Mouse (Mus musculus) intestine, embryonic 14.5 days (tissue): ENCODE data around the gene Acsl5. TPM values are rescaled to one million over a fixed set of nuclear protein-coding genes. Genes with fewer than 3 reads are reported as not detected.

Experiments
- ATAC-seq: fragments of 200-750 bp; cut with Nextera tagmentation; replicated peaks from 2 replicates; pipeline ENCODE4 v1.8.0; 2017; ENCODE audit warnings: low read depth, moderate number of reproducible peaks, moderate TSS enrichment, moderate library complexity; ENCODE audit not compliant: low FRiP score, low TSS enrichment
- DNase-seq: peaks from one replicate; pipeline ENCODE4 v3.0.0-alpha.2; 2018; ENCODE audit warnings: low spot score
- H3K27ac ChIP-seq: fragments of 300-500 bp; sonication (generic); 2 replicates; pipeline ENCODE4 v1.5.1; 2014; ENCODE audit warnings: low read depth, mild to moderate bottlenecking, control low read depth
- H3K27me3 ChIP-seq: fragments of 300-500 bp; sonication (generic); replicated peaks from 2 replicates; pipeline ENCODE4 v1.6.1; 2014; ENCODE audit warnings: low read length, control low read depth; ENCODE audit not compliant: control insufficient read depth, insufficient read depth
- H3K36me3 ChIP-seq: fragments of 300-500 bp; sonication (generic); 2 replicates; pipeline ENCODE4 v1.6.1; 2014; ENCODE audit warnings: low read length, control low read depth; ENCODE audit not compliant: control insufficient read depth, insufficient read depth
- H3K4me1 ChIP-seq: fragments of 300-500 bp; sonication (generic); replicated peaks from 2 replicates; pipeline ENCODE4 v1.6.1; 2014; ENCODE audit warnings: low read length, control low read depth, mixed read lengths; ENCODE audit not compliant: control insufficient read depth, insufficient read depth
- H3K4me2 ChIP-seq: fragments of 300-500 bp; sonication (generic); 2 replicates; pipeline ENCODE4 v1.6.1; 2014; ENCODE audit warnings: low read length
- H3K4me3 ChIP-seq: fragments of 300-500 bp; sonication (generic); 2 replicates; pipeline ENCODE4 v1.5.1; 2014; ENCODE audit warnings: low read depth, low read length, control low read depth, mixed read lengths
- H3K9ac ChIP-seq: fragments of 300-500 bp; sonication (generic); 2 replicates; pipeline ENCODE4 v1.6.1; 2014; ENCODE audit warnings: mild to moderate bottlenecking, low read length
- H3K9me3 ChIP-seq: fragments of 300-500 bp; sonication (generic); 2 replicates; pipeline ENCODE4 v1.6.1; 2016; ENCODE audit warnings: low read length, control low read depth; ENCODE audit not compliant: control insufficient read depth
- WGBS: fragments of 180-500 bp; shearing (Covaris S2); extraction: QIAGEN DNeasy Blood & Tissue Kit; methylation state at CpG from one replicate; pipeline ENCODE4 v1.1.7; 2014; 5-methylcytosine and 5-hydroxymethylcytosine counted together
- polyA plus RNA-seq: library from polyadenylated mRNA; unstranded; fragments of >200 nt; fragmentation: Nextera tagmentation; extraction: Ambion mirVana; gene quantifications from 2 replicates; pipeline ENCODE4 v1.2.1, GENCODE M21; 2014

The Acsl5 gene
- polyA plus RNA-seq, 1 experiment from 2014 or later, result 86.5 TPM

DNA sequence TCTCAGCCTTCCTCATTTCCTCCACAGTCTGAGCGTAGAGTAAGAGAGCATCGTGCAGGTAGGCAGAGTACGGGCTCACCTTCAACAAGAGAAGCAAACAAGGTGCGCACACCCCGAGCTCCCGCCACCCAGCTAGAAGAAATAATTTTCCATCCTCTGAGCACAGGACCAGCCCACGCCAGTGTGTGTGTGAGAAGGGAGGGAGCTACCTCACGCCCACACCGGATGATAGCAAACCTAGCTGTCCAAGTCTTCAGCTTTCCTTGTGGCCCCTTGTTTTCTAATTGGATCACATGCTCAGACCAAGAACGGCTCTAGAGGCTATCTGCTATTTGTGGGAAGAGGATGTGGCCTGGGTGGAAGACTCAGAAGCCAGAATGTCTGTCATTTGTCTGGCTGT lies 20.7 kb upstream of the Acsl5 start:
- H3K9ac ChIP-seq, result no peak overlapping the region
- ATAC-seq, result no peak
- H3K9me3 ChIP-seq, result no peaks in the 10 kb centered on the region
- H3K4me1 ChIP-seq, result no peaks in the 10 kb centered on the region
- H3K4me2 ChIP-seq, result no peak overlapping the region
- H3K27me3 ChIP-seq, result no peaks in the 10 kb centered on the region
- no peaks in the 10 kb centered on the region for H3K36me3 ChIP-seq
- no peak for DNase-seq
- WGBS, result 74% methylated on average over 10 of the region's 10 CpGs
- H3K4me3 ChIP-seq, result no peak overlapping the region
- no peak overlapping the region for H3K27ac ChIP-seq

DNA sequence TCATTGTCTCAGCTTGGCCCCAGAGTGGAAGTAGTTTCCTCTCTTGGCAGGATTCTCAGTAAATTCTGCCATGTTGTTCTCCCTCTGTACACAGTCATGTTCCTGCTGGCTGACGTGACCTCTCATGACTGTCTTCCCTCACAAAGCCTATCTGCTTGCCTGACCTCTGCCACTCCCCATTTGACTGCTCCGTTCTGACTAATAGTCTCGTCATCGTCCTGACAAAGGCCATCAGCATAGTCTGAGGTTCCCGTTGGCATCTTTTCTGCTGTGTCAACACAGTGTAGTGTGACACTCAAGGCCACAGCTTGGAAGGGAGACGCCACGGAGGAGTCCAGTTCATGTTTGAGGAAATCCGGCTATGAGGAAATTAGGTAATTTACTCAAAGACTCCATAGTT lies 19.6 kb upstream of the Acsl5 start:
- no peak for DNase-seq
- H3K9me3 ChIP-seq, result no peaks in the 10 kb centered on the region
- H3K27ac ChIP-seq, result no peak overlapping the region
- H3K4me1 ChIP-seq, result no peaks in the 10 kb centered on the region
- no peaks in the 10 kb centered on the region for H3K27me3 ChIP-seq
- H3K36me3 ChIP-seq, result no peaks in the 10 kb centered on the region
- H3K9ac ChIP-seq, result no peak overlapping the region
- no peak overlapping the region for H3K4me2 ChIP-seq
- ATAC-seq, result peak; percentile 62; the same call in 1 of the 2 replicates
- 61% methylated on average over 8 of the region's 8 CpGs for WGBS
- H3K4me3 ChIP-seq, result no peak overlapping the region

DNA sequence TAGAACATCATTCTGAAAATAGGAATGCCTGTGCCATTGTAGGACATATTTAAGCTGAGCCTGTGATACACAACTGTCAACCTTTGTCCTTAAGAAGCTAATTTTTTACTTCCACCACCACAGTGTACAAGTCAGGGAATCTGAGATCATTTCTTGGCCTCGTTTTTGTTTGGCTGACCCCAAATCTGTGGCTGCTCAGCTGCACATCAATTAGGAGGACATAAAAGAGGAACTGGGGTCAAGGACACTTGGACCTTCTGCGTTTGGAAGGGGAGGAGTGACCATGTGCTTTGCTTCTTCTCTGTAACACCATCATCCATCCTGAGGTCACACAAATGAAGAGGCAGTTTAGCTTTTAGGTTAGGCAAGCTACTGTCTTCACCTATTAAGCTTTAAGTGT lies 15.7 kb upstream of the Acsl5 start:
- no peak overlapping the region for H3K9ac ChIP-seq
- ATAC-seq (no peak), DNase-seq (no peak)
- H3K27me3 ChIP-seq, result no peaks in the 10 kb centered on the region
- H3K4me1 ChIP-seq, result no peaks in the 10 kb centered on the region
- no peak overlapping the region for H3K4me3 ChIP-seq
- WGBS, result 26% methylated on average over 2 of the region's 2 CpGs
- no peaks in the 10 kb centered on the region for H3K36me3 ChIP-seq
- no peak overlapping the region for H3K27ac ChIP-seq
- H3K9me3 ChIP-seq, result no peaks in the 10 kb centered on the region
- no peak overlapping the region for H3K4me2 ChIP-seq

DNA sequence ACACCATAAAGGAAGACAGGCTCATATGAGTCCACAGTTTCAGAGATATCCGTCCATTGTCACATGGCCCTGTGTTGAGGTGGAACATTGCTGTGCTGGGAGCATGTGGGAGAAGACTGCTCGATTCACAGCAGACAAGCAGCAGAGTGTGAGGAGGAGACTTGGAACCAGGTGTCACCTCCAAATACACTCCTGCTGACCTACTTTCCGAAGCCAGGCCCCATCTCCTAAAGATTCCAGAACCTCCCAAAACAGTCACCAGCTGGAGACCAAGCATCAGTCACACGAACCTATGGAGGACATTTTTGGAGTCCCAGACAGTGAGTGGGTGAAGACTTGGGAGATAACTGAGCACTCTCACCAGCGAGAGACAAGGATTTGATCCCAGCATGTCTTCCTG lies 15.2 kb upstream of the Acsl5 start:
- Histone ChIP-seq H3K9me3 (no peaks in the 10 kb centered on the region), H3K4me2 (no peak overlapping the region), H3K27me3 (no peaks in the 10 kb centered on the region), H3K4me3 (no peak overlapping the region), H3K9ac (no peak overlapping the region), H3K4me1 (no peaks in the 10 kb centered on the region), H3K27ac (no peak overlapping the region), H3K36me3 (no peaks in the 10 kb centered on the region)
- ATAC-seq (no peak), DNase-seq (no peak)
- WGBS, result 82% methylated on average over 5 of the region's 5 CpGs

DNA sequence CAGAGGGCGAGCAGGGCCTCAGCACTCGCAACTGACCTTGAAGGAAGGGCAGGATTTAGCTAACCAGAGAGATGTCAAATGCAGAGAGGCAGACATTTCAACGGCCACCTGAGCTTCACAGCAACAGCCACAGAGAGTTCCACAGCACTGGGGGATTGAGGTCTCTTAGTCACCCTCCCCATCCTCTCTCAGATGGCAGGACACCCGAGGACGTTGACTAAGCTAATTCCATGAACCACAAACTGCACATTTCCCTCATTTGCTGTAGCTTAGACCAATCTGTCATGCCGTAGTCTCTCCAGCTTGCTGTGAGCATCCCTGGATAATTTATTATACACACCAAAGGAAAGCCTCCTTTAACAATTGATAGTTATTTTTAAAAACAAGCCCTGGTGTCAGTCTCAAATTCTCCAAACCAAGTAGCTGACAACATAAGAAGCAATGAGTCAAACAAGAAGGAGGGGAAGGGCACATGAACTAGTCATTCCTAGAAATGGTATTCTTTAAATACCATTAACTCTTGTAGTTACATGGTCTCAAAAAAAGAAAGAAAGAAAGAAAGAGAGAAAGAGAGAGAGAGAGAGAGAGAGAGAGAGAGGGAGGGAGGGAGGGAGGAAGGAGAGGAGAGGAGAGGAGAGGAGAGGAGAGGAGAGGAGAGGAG lies 11.8 kb upstream of the Acsl5 start:
- WGBS, result 58% methylated on average over 6 of the region's 6 CpGs
- no peaks in the 10 kb centered on the region for H3K9me3 ChIP-seq
- H3K27me3 ChIP-seq, result no peaks in the 10 kb centered on the region
- H3K36me3 ChIP-seq, result no peaks in the 10 kb centered on the region
- ATAC-seq (no peak), DNase-seq (no peak)
- H3K4me1 ChIP-seq, result no peaks in the 10 kb centered on the region
- no peak overlapping the region for H3K27ac ChIP-seq
- H3K4me3 ChIP-seq, result no peak overlapping the region
- H3K9ac ChIP-seq, result no peak overlapping the region
- H3K4me2 ChIP-seq, result no peak overlapping the region

DNA sequence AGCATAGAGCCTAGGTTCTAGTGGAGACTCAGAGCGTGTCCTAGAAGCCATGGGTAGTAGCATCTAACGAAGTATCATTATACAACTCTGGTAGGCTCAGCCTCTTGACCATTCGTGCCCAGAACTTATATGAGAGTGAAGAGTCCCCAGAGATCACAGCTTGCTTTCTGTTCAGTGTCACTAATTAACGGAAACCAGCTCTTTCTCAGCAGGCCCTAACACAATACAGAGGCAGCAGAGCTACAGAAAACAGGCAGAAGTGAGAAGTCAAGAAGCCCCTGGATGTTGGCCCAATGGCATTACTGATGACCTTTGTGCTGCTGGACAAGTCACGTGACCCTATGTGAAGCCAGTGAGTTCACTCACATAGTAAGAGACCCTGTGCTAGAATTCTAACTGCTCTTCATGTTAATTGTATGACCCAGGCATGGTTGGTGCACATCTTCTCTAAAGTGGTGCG lies 10.5 kb upstream of the Acsl5 start, which contains the start of gene Gucy2g:
Gucy2g (minus strand) TSS at position 51 of the 460 bp plus-strand sequence.
- no peaks in the 10 kb centered on the region for H3K4me1 ChIP-seq
- H3K9ac ChIP-seq, result no peak within 1 kb of the TSS
- DNase-seq (no peak), ATAC-seq (no peak)
- H3K4me3 ChIP-seq, result no peak within 1 kb of the TSS
- H3K9me3 ChIP-seq, result no peaks in the 10 kb centered on the region
- H3K27ac ChIP-seq, result no peak within 1 kb of the TSS
- no peak within 1 kb of the TSS for H3K4me2 ChIP-seq
- H3K36me3 ChIP-seq, result no peaks in the 10 kb centered on the region
- 76% methylated on average over 6 of the region's 6 CpGs for WGBS
- no peaks in the 10 kb centered on the region for H3K27me3 ChIP-seq

DNA sequence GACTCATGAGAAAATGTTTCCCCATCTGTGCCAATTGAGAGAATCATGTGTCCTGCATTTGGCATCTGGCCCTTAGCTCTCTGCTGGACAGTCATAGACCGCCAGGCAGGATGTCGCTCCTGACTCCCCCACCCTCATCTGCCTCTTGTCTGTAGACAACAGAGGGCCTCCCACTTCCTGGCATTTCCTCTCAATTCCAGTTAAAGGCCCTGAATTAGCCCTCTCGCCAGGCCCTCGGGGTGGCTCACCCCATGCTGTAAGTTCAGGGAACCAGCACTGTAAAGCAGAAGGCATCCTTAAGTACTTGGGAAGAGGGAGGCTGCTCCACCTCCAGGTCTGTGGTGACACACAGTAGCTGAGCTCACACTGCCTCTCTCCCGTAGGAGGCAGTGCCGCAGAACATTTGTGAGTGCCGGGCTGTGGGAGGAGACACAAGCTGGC lies 6.9 kb upstream of the Acsl5 start:
- H3K4me3 ChIP-seq, result no peak overlapping the region
- DNase-seq, result peak; percentile 57
- H3K4me2 ChIP-seq, result no peak overlapping the region
- H3K27ac ChIP-seq, result no peak overlapping the region
- ATAC-seq, result 0 out of 2 replicates have a peak, but pooled peaks have one; percentile 50
- no peak overlapping the region for H3K9ac ChIP-seq
- H3K27me3 ChIP-seq, result no peaks in the 10 kb centered on the region
- no peaks in the 10 kb centered on the region for H3K4me1 ChIP-seq
- 21% methylated on average over 7 of the region's 7 CpGs for WGBS
- H3K9me3 ChIP-seq, result no peaks in the 10 kb centered on the region
- H3K36me3 ChIP-seq, result no peaks in the 10 kb centered on the region

DNA sequence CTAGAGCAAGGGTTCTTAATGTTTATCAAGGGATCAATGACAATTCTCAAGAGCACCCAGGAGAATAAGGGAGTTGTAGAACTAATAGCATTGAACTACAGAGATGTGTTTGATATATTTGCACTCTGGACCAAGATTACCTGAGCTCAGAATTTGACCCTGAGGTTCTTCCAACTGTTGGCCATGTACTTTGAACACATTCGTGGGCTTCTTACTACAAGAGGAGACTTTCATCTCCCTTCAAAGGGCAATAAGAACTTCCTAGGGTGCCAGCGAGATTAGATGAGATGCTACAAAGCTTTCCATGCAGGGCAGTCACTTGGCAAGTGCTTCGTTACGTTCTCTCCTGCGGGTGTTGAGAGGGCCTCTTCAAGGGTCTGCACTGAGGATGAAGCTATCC lies 4.2 kb upstream of the Acsl5 start:
- WGBS, result 79% methylated on average over 5 of the region's 5 CpGs
- DNase-seq (no peak), ATAC-seq (no peak)
- H3K9ac ChIP-seq, result no peak overlapping the region
- H3K4me3 ChIP-seq, result no peak overlapping the region
- no peaks in the 10 kb centered on the region for H3K4me1 ChIP-seq
- no peaks in the 10 kb centered on the region for H3K36me3 ChIP-seq
- H3K27me3 ChIP-seq, result no peaks in the 10 kb centered on the region
- H3K4me2 ChIP-seq, result no peak overlapping the region
- no peak overlapping the region for H3K27ac ChIP-seq
- 0 out of 2 replicates have a peak, but pooled peaks cover 3% of the 10 kb centered on the region for H3K9me3 ChIP-seq

DNA sequence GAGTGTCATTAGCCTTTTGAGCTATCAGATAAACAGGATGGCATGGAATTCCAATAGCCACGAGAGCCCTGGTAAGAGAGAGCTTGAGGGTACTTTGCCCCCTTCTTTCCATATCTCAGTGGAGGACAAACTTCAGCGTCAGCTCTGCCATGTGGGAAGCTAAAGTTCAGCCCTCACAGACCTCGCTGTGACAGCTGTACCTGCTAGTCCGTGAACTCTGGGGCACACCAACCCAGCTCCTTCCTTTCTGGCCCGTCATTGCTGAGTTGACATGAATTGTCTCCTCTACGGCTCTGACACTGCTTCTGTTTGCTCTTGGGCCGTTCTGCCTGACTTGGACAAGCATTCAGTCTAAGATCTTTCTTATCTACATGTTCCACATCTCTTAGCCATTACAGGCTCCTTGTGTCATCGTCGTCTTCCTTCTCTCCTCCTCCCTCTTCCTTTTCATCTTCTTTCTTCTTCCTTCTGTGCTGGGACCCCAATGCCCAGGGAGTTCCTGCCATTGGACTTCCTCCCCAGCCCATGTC lies 3.7 kb upstream of the Acsl5 start:
- H3K27me3 ChIP-seq, result no peaks in the 10 kb centered on the region
- no peaks in the 10 kb centered on the region; the same call in 1 of the 2 replicates for H3K4me1 ChIP-seq
- H3K4me2 ChIP-seq, result no peak overlapping the region
- H3K9me3 ChIP-seq, result 0 out of 2 replicates have a peak, but pooled peaks cover 3% of the 10 kb centered on the region
- H3K27ac ChIP-seq, result no peak overlapping the region
- no peak for ATAC-seq
- DNase-seq, result no peak
- 50% methylated on average over 9 of the region's 9 CpGs for WGBS
- H3K36me3 ChIP-seq, result no peaks in the 10 kb centered on the region
- no peak overlapping the region for H3K9ac ChIP-seq
- H3K4me3 ChIP-seq, result no peak overlapping the region
